Mouse (Mus musculus) stomach, embryonic 14.5 days (tissue): ENCODE measurements around the gene Sirpa. TPM values are rescaled to one million over a fixed set of nuclear protein-coding genes. Genes with fewer than 3 reads are reported as not detected.

Experiments used
- ATAC-seq: fragments of 200-750 bp; cut with Nextera tagmentation; 2 replicates; pipeline ENCODE4 v1.8.0; 2017; ENCODE audit warnings: low read depth, moderate TSS enrichment; ENCODE audit not compliant: insufficient number of reproducible peaks, insufficient read depth, low FRiP score
- H3K27ac ChIP-seq: fragments of 300-500 bp; sonication (generic); 2 replicates; pipeline ENCODE4 v1.5.1; 2014; ENCODE audit warnings: mild to moderate bottlenecking, low read length, moderate library complexity, mixed read lengths
- H3K27me3 ChIP-seq: fragments of 300-500 bp; sonication (generic); 2 replicates; pipeline ENCODE4 v1.6.1; 2014; ENCODE audit warnings: low read length, control low read depth, mixed read lengths; ENCODE audit not compliant: control insufficient read depth, insufficient read depth
- H3K36me3 ChIP-seq: fragments of 300-500 bp; sonication (generic); 2 replicates; pipeline ENCODE4 v1.6.1; 2014; ENCODE audit warnings: mild to moderate bottlenecking, control low read depth, low read length, moderate library complexity, mixed read lengths; ENCODE audit not compliant: control insufficient read depth, insufficient read depth
- H3K4me1 ChIP-seq: fragments of 300-500 bp; sonication (generic); 2 replicates; pipeline ENCODE4 v1.6.1; 2014; ENCODE audit warnings: low read length, control low read depth, mixed read lengths; ENCODE audit not compliant: control insufficient read depth, insufficient read depth
- H3K4me2 ChIP-seq: fragments of 300-500 bp; sonication (generic); replicated peaks from 2 replicates; pipeline ENCODE4 v1.6.1; 2014; ENCODE audit warnings: low read depth, low read length, control low read depth
- H3K4me3 ChIP-seq: fragments of 300-500 bp; sonication (generic); 2 replicates; pipeline ENCODE4 v1.5.1; 2014; ENCODE audit warnings: low read depth, low read length, control low read depth
- H3K9ac ChIP-seq: fragments of 300-500 bp; sonication (generic); replicated peaks from 2 replicates; pipeline ENCODE4 v1.6.1; 2014; ENCODE audit warnings: low read depth, mild to moderate bottlenecking, control low read depth, low read length, moderate library complexity, mixed read lengths
- H3K9me3 ChIP-seq: fragments of 300-500 bp; sonication (generic); 2 replicates; pipeline ENCODE4 v1.6.1; 2016; ENCODE audit warnings: low read depth, low read length, control low read depth; ENCODE audit not compliant: control insufficient read depth
- WGBS: fragments of 180-500 bp; shearing (Covaris S2); extraction: QIAGEN DNeasy Blood & Tissue Kit; methylation state at CpG from one replicate; pipeline ENCODE4 v1.1.7; 2014; 5-methylcytosine and 5-hydroxymethylcytosine counted together
- polyA plus RNA-seq: library from polyadenylated mRNA; unstranded; fragments of >200 nt; fragmentation: Nextera tagmentation; extraction: Ambion mirVana; gene quantifications from 2 replicates; pipeline ENCODE4 v1.2.1, GENCODE M21; 2014

Sirpa gene
- 27.4 and 30.2 TPM in 2 replicates for polyA plus RNA-seq

DNA sequence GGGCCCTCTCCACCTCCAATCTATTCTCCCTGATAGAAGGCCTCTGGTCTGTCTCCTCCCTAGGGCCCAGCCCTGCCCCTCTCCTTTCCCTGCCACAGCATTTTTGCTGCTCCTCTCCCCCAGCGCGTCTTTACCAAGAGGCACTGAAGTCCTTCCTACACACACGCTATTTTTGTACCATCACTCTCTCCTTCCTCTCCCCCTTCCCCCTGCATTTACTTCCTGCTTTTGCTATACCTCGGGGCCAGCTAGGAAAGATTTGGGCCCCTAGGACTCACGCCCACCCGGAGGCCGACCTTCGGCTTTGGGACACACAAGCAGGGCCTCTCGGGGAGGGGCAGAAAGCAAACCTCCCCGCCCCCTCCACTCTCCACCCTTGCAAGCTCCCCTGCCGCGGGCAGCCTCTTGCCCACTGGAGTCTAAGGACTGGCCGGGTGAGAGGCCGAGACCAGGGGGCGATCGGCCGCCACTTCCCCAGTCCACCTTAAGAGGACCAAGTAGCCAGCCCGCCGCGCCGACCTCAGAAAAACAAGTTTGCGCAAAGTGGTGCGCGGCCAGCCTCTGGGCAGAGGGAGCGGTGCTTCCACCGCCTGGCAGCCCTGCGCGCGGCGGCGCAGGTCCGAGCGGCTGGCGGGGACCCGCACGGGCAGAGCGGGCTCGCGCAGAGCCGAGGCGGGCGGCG, at the start of gene Sirpa:
Sirpa (plus strand) TSS at position 377 of the 682 bp plus-strand sequence.
- Histone ChIP-seq H3K36me3 (no peaks in the 10 kb centered on the region), H3K4me2 (peak within 1 kb of the TSS; percentile 85), H3K4me1 (peaks cover 16% of the 10 kb centered on the region; the same call in 1 of the 2 replicates), H3K27me3 (no peaks in the 10 kb centered on the region), H3K9me3 (no peaks in the 10 kb centered on the region), H3K4me3 (peak within 1 kb of the TSS; percentile 73), H3K27ac (peak within 1 kb of the TSS; percentile 90), H3K9ac (peak within 1 kb of the TSS; percentile 81)
- peak; percentile 80 for ATAC-seq
- under 1% methylated on average over 38 of the region's 43 CpGs for WGBS

DNA sequence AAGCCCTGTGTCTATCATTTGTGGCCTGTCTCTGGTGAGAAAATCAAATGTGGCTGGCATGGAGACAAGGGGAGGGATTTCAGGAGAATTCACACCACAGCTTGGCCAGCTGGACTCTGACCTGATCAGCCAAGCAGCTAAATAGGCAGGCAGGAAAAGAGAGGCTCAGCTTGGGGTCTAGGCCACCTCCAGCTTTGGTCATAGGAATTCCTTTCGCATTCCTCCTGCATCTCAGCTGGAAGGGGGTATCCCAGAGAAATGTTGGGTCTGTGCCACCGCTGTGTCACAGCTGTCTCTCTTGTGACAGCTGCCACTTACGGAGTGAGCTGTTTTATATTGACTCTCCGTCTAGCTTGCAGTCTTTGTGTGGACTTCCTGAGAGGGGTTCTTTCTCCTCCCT, 48.2 kb upstream of the Sirpa start:
- Histone ChIP-seq H3K27me3 (no peaks in the 10 kb centered on the region), H3K4me2 (no peak overlapping the region), H3K36me3 (no peaks in the 10 kb centered on the region), H3K4me1 (no peaks in the 10 kb centered on the region), H3K4me3 (no peak overlapping the region), H3K9me3 (no peaks in the 10 kb centered on the region), H3K27ac (no peak overlapping the region), H3K9ac (no peak overlapping the region)
- no peak for ATAC-seq
- WGBS, result 51% methylated on average over 4 of the region's 4 CpGs

DNA sequence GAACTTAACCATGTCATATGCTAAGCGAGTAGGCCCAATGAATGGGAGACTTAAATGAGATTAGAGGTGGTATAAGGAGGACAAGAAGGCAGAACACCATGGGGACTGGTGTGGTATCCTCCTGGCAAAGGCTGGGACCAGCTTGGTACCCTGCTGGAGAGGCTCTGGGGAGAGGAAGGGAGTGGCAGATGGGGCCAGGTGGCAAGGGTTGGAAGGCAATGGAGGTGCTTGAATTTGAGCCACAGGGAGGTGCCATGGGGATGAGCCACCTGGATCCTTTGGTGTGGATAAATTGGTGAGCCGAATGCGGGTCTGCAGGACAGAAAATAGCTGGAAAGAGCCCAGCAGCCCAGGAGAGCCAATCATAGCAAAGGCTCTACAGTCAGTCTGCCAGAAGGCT, 47.7 kb upstream of the Sirpa start:
- Histone ChIP-seq H3K9me3 (no peaks in the 10 kb centered on the region), H3K4me3 (no peak overlapping the region), H3K27me3 (no peaks in the 10 kb centered on the region), H3K4me2 (no peak overlapping the region), H3K36me3 (no peaks in the 10 kb centered on the region), H3K27ac (no peak overlapping the region), H3K4me1 (no peaks in the 10 kb centered on the region), H3K9ac (no peak overlapping the region)
- 69% methylated on average over 3 of the region's 3 CpGs for WGBS
- no peak for ATAC-seq

DNA sequence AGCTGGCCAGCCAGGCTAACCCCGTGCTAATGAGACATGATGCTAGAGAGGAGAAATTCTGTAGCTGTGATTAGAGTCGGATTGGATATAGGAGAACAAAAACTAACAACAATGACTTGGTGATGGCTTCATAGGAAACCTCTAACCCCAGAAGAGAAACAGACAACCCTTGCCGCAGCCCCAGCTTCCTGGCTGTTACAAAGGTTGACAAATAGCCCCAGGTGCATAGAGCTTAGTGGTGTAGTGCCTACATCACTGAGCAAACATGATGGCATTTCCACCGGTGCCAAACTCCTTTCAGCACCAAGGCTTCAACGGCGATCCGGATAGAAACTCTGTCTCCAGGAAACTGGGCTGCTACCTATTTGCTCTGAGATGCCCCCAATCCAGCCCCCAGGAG, 47.0 kb upstream of the Sirpa start:
- WGBS, result 61% methylated on average over 7 of the region's 7 CpGs
- Histone ChIP-seq H3K9me3 (no peaks in the 10 kb centered on the region), H3K27ac (no peak overlapping the region), H3K4me2 (no peak overlapping the region), H3K4me1 (no peaks in the 10 kb centered on the region), H3K4me3 (no peak overlapping the region), H3K9ac (no peak overlapping the region), H3K36me3 (no peaks in the 10 kb centered on the region), H3K27me3 (no peaks in the 10 kb centered on the region)
- ATAC-seq, result no peak

DNA sequence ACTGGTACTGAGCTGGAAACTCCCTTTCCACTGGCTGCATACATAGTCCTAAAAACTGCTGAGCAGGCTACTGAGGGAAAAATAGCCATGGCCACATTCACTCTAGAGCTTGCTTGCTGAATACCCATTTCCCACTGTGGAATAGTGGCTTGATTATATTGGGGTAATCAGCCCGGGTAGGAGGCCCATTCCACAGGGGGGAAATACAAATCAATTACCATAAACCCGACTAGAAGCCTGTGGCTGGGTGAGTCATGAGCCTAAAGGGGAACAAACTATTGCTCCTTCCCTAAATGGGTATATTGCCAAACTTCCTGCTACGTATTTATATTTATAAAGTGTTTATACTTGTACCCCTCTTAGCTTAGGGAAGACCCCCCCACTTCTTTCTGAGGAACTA, 45.9 kb upstream of the Sirpa start:
- Histone ChIP-seq H3K27ac (no peak overlapping the region), H3K27me3 (no peaks in the 10 kb centered on the region), H3K4me2 (no peak overlapping the region), H3K36me3 (no peaks in the 10 kb centered on the region), H3K4me3 (no peak overlapping the region), H3K9me3 (no peaks in the 10 kb centered on the region), H3K9ac (no peak overlapping the region), H3K4me1 (no peaks in the 10 kb centered on the region)
- WGBS, result 45% methylated on average over 3 of the region's 3 CpGs
- no peak for ATAC-seq

DNA sequence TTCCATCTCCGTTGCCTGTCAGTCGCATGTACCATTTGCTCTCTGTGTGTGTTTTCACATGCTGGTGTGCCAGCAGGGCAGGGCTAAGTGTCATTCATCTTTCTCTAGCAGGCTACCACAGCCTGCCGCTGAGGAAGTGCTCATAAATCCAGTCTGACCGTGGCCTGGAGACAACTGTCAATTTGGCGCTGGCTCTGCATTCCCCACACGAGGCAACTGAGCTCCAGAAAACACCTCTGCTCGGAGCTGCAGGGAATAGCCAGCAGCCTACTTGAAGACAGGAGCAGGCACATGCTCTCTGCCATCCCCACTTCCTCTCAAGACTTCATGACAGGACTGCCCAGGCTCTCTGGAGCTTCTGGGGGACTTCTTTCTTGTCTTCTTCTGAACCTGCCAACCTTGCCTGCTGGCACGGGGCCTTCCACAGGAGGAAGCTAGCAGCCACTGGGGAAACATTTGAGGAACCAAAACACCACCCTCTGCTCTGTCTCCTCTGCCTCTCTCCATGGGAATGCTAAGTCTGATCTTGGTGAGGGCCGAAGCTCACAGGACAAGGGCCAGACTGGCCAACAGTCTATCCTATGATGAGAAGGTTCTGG, 43.0 kb upstream of the Sirpa start:
- Histone ChIP-seq H3K27ac (no peak overlapping the region), H3K9ac (no peak overlapping the region), H3K9me3 (no peaks in the 10 kb centered on the region), H3K4me2 (no peak overlapping the region), H3K4me3 (no peak overlapping the region), H3K27me3 (no peaks in the 10 kb centered on the region), H3K4me1 (no peaks in the 10 kb centered on the region), H3K36me3 (no peaks in the 10 kb centered on the region)
- no peak for ATAC-seq
- 42% methylated on average over 9 of the region's 9 CpGs for WGBS

DNA sequence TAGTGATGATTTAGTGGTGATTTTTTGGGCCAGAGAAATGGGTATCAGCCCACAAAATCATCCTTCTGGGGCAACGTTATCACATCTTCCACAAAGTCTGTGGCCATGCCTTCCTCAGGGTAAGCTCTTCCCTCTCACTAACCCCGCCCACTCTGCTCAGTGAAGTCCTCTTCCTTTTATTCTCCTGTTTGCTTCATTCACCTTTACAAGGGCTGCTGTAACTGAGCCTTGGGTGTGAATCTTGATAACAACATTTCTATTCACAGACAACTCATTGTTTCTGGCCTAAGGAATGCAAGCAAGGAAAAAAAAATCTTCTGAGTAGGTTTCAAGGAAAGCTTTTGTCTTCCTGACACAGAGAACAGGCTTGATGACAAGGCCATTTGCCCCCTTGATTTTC, 41.9 kb upstream of the Sirpa start:
- H3K9me3 ChIP-seq, result no peaks in the 10 kb centered on the region
- no peak overlapping the region for H3K4me2 ChIP-seq
- H3K9ac ChIP-seq, result no peak overlapping the region
- no peak for ATAC-seq
- no peaks in the 10 kb centered on the region for H3K36me3 ChIP-seq
- H3K4me3 ChIP-seq, result no peak overlapping the region
- WGBS, result 64% methylated on average over 2 of the region's 2 CpGs
- no peak overlapping the region for H3K27ac ChIP-seq
- no peaks in the 10 kb centered on the region for H3K27me3 ChIP-seq
- H3K4me1 ChIP-seq, result no peaks in the 10 kb centered on the region

DNA sequence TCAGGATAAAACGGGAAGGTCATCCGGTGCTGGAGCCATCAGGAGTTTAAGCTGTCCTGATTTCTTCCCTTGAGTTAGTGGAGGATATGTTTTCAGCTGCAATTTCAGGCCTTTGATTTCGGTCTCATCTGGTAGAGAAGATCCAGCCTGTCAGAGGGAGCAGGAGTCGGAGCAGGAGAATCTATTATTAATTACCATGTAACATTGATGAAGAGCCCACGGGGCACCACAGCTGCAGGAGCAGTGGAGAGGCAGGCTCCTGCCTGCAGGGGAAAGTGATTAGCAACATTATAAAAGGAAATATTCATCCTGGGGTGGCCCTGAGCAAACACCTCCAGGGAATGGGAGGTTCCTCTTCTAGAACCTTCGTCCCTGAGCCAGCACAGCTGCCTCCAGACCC, 36.6 kb upstream of the Sirpa start:
- Histone ChIP-seq H3K4me1 (0 out of 2 replicates have a peak, but pooled peaks cover 8% of the 10 kb centered on the region), H3K27me3 (no peaks in the 10 kb centered on the region), H3K36me3 (no peaks in the 10 kb centered on the region), H3K4me2 (no peak overlapping the region), H3K4me3 (no peak overlapping the region), H3K27ac (no peak overlapping the region), H3K9me3 (no peaks in the 10 kb centered on the region), H3K9ac (no peak overlapping the region)
- ATAC-seq, result no peak
- 68% methylated on average over 6 of the region's 6 CpGs for WGBS
